Mouse (Mus musculus): ENCODE results near the gene Rnase9. TPM values are rescaled to one million over a fixed set of nuclear protein-coding genes. Genes with fewer than 3 reads are reported as not detected.

Rnase9 gene
- polyA plus RNA-seq, 2 experiments from 2014 or later: not detected

Other genes starting within 250 kb of the Rnase9 start
- not detected for gene Ccnb1ip1, start 234.1 kb downstream of the Rnase9 start, polyA plus RNA-seq (2017; shearing (Covaris generic))
- gene Parp2, start 234.0 kb downstream of the Rnase9 start, polyA plus RNA-seq (2017; shearing (Covaris generic)): 10 to 100 TPM; 83.6 to 88.1 TPM
- gene Tep1, start 171.3 kb downstream of the Rnase9 start, polyA plus RNA-seq (2017; shearing (Covaris generic)): 10 to 100 TPM; 20.7 to 22.0 TPM
- gene Klhl33, start 144.4 kb downstream of the Rnase9 start, polyA plus RNA-seq (2017; shearing (Covaris generic)): under 1 TPM in 1 of 2 experiments, not detected in 1; 0.21 TPM
- 100 to 1,000 TPM in 1 of 2 experiments, 10 to 100 TPM in 1; 73.9 to 108 TPM for gene Osgep, start 117.0 kb downstream of the Rnase9 start, polyA plus RNA-seq (2017; shearing (Covaris generic))
- 100 to 1,000 TPM in 1 of 2 experiments, 10 to 100 TPM in 1; 72.8 to 108 TPM for gene Apex1, start 116.9 kb downstream of the Rnase9 start, polyA plus RNA-seq (2017; shearing (Covaris generic))
- gene Pip4p1, start 111.0 kb downstream of the Rnase9 start, polyA plus RNA-seq (2017; shearing (Covaris generic)): 1 to 10 TPM; 3.6 to 4.1 TPM
- gene Pnp, start 110.8 kb downstream of the Rnase9 start, polyA plus RNA-seq (2017; shearing (Covaris generic)): 10 to 100 TPM; 61.0 to 76.3 TPM
- gene Gm49342, start 97.4 kb downstream of the Rnase9 start, polyA plus RNA-seq (2017; shearing (Covaris generic)): 1 to 10 TPM in 1 of 2 experiments, not detected in 1; 9.9 TPM
- under 1 TPM; 0.60 to 0.85 TPM for gene Pnp2, start 85.9 kb downstream of the Rnase9 start, polyA plus RNA-seq (2017; shearing (Covaris generic))
- gene Rnase10, start 34.1 kb downstream of the Rnase9 start, polyA plus RNA-seq (2017; shearing (Covaris generic)): not detected
- not detected for gene Rnase11, start 8.3 kb upstream of the Rnase9 start, polyA plus RNA-seq (2017; shearing (Covaris generic))
- not detected for gene Rnase12, start 15.8 kb upstream of the Rnase9 start, polyA plus RNA-seq (2017; shearing (Covaris generic))
- not detected for gene Olfr750, start 32.6 kb upstream of the Rnase9 start, polyA plus RNA-seq (2017; shearing (Covaris generic))
- 10 to 100 TPM; 11.7 to 15.5 TPM for gene Rnase4, start 49.2 kb upstream of the Rnase9 start, polyA plus RNA-seq (2017; shearing (Covaris generic))
- gene Ang, start 49.3 kb upstream of the Rnase9 start, polyA plus RNA-seq (2017; shearing (Covaris generic)): 1 to 10 TPM; 3.7 to 6.6 TPM
- not detected for gene Eddm3b, start 72.6 kb upstream of the Rnase9 start, polyA plus RNA-seq (2017; shearing (Covaris generic))
- 1 to 10 TPM; 1.9 to 6.0 TPM for gene Rnase6, start 82.0 kb upstream of the Rnase9 start, polyA plus RNA-seq (2017; shearing (Covaris generic))
- gene Rnase1, start 104.9 kb upstream of the Rnase9 start, polyA plus RNA-seq (2017; shearing (Covaris generic)): not detected
- gene Rnase2b, start 120.4 kb upstream of the Rnase9 start, polyA plus RNA-seq (2017; shearing (Covaris generic)): not detected
- not detected for gene Ang2, start 157.3 kb upstream of the Rnase9 start, polyA plus RNA-seq (2017; shearing (Covaris generic))
- not detected for gene Ear14, start 161.5 kb upstream of the Rnase9 start, polyA plus RNA-seq (2017; shearing (Covaris generic))
- gene Rnase2a, start 214.2 kb upstream of the Rnase9 start, polyA plus RNA-seq (2017; shearing (Covaris generic)): not detected

Measured in activated CD4-positive, CD25-positive, alpha-beta regulatory T cell, adult 4 months (primary cell).